Mouse (Mus musculus) thymus, postnatal 4 days (tissue): ENCODE measurements around the gene Speer1.
"Not testable (repeated sequence)": the region's sequence is repeated elsewhere in the genome, so short reads cannot be mapped to it uniquely, and the experiment has no call there.

ENCODE experiments used
- DNase-seq: peaks from one replicate; pipeline ENCODE4 v3.0.0; 2021

Speer1 gene

GRCm38 (mm10) chr5:11341216-11341615 is at the start of gene Speer1:
Gene Speer1, plus strand, starts transcription at chr5:11341516.
- DNase-seq = not testable (repeated sequence)
